In the genomic region with DNA sequence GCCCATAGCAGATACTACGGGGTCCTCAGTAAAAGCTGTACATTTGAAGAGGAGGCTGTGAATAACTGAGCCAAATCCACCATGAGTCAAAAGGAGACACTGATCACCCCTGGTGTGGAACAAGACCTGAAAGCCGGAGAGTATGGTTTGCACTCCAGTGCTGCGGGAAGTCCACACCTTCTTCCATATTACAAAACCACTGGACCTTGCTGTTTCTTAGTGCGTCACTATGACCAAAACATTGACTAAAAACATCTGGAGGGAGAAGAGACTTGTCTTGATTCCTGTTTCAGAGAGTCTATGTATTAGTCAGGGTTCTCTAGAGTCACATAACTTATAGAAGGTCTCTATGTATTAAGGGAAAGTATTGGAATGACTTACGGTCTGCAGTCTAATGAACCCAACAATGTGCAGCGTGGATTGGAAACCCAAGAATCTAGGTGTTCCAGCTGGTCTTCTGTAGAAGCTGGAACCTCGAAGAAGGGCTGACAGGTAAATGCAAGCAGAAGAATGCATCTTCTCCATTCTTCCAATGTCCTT, we compare ENCODE assay signal across 8 mouse cellular contexts. TPM values are rescaled to one million over a fixed set of nuclear protein-coding genes. Genes with fewer than 3 reads are reported as not detected.
A peak's percentile ranks its signal among the peaks of the same experiment; 100 is the strongest.
DNase-seq lines count a peak whose midpoint lies in the region; ATAC-seq lines count a peak whose summit lies in the region.

Gpcpd1 (minus strand) TSS at position 490 of the 540 bp plus-strand sequence.

- no peak within 1 kb of the TSS for H3K27ac ChIP-seq in embryonic facial prominence, embryonic 11.5 days (replicated peaks; ENCODE audit: low read depth, low read length)
- H3K27ac ChIP-seq in heart, embryonic 12.5 days (ENCODE audit: poor library complexity, severe bottlenecking): no peak within 1 kb of the TSS

- no peak for DNase-seq in left cerebral cortex, adult 18-20 months (ENCODE audit: low spot score in 2 of 2)
- DNase-seq in left cerebral cortex, adult 11 months (ENCODE audit: low spot score): no peak
- no peak for DNase-seq in embryonic facial prominence, embryonic 11.5 days (ENCODE audit: low spot score)
- DNase-seq in left cerebral cortex, postnatal 10 days (ENCODE audit: extremely low spot score in 1 of 2, low spot score in 2 of 2): no peak
- DNase-seq in ovary, postnatal 10 days (ENCODE audit: low spot score): no peak
- DNase-seq in Muller cell, postnatal 12 days (ENCODE audit: inconsistent ontology term): no peak

- no peaks in the 10 kb centered on the region for H3K36me3 ChIP-seq in embryonic facial prominence, embryonic 11.5 days (replicated peaks; ENCODE audit: control insufficient read depth, insufficient read depth, low read depth, low read length)
- H3K36me3 ChIP-seq in heart, embryonic 12.5 days: no peaks in the 10 kb centered on the region

- no peak within 1 kb of the TSS for H3K4me3 ChIP-seq in embryonic facial prominence, embryonic 11.5 days (ENCODE audit: low read depth, low read length)
- H3K4me3 ChIP-seq in heart, embryonic 12.5 days: no peak within 1 kb of the TSS

- H3K27me3 ChIP-seq in embryonic facial prominence, embryonic 11.5 days (ENCODE audit: control insufficient read depth, insufficient read depth, low read length): no peaks in the 10 kb centered on the region
- H3K27me3 ChIP-seq in heart, embryonic 12.5 days (replicated peaks): no peaks in the 10 kb centered on the region

- no peaks in the 10 kb centered on the region for H3K9me3 ChIP-seq in embryonic facial prominence, embryonic 11.5 days (replicated peaks; ENCODE audit: control insufficient read depth, low read length)
- no peaks in the 10 kb centered on the region for H3K9me3 ChIP-seq in heart, embryonic 12.5 days (replicated peaks)

- WGBS in embryonic facial prominence, embryonic 11.5 days: 87% methylated on average over 7 of the region's 7 CpGs
- WGBS in heart, embryonic 12.5 days: 88% methylated on average over 7 of the region's 7 CpGs

- no peak within 1 kb of the TSS for H3K9ac ChIP-seq in embryonic facial prominence, embryonic 11.5 days (replicated peaks; ENCODE audit: low read length)
- H3K9ac ChIP-seq in heart, embryonic 12.5 days: no peak within 1 kb of the TSS

- intact Hi-C loops in left cerebral cortex, postnatal 10 days (cut with DNase I): no loop called here

- ATAC-seq in embryonic facial prominence, embryonic 11.5 days (replicated peaks; ENCODE audit: insufficient number of reproducible peaks, low FRiP score, low TSS enrichment, low read depth): no peak
- no peak for ATAC-seq in heart, embryonic 12.5 days (ENCODE audit: insufficient number of reproducible peaks, low FRiP score)
- 0 out of 2 replicates have a peak, but pooled peaks have one; percentile 22 for ATAC-seq in monocyte, adult 5-6 weeks (replicated peaks; ENCODE audit: insufficient number of reproducible peaks, low FRiP score, low TSS enrichment, poor library complexity, severe bottlenecking)

- no peak within 1 kb of the TSS for H3K4me2 ChIP-seq in embryonic facial prominence, embryonic 11.5 days (ENCODE audit: low read depth, low read length)
- H3K4me2 ChIP-seq in heart, embryonic 12.5 days: no peak within 1 kb of the TSS

- no peaks in the 10 kb centered on the region for H3K4me1 ChIP-seq in embryonic facial prominence, embryonic 11.5 days (ENCODE audit: control insufficient read depth, insufficient read depth, low read length)
- peaks cover 30% of the 10 kb centered on the region for H3K4me1 ChIP-seq in heart, embryonic 12.5 days (replicated peaks)

RNA-seq across cellular contexts. Expression of gene Gpcpd1, which starts in this region (rescaled TPM):
- total RNA-seq in left cerebral cortex, adult 18-20 months (2021): 10 to 100 TPM; 69.9 to 77.5 TPM
- polyA plus RNA-seq in embryonic facial prominence, embryonic 11.5 days (2014; fragmentation: Nextera tagmentation; extraction: Ambion mirVana): 39.9 and 40.1 TPM in 2 replicates
- polyA plus RNA-seq in heart, embryonic 12.5 days (2016; fragmentation: Nextera tagmentation; extraction: Ambion mirVana): 42.1 and 47.6 TPM in 2 replicates
- 100 to 1,000 TPM; 131 to 150 TPM for total RNA-seq in left cerebral cortex, postnatal 10 days (2021)
- total RNA-seq in monocyte, adult 5-6 weeks (2017): 230 to 311 TPM (median 284 TPM) in 3 replicates
